Mouse (Mus musculus) forebrain, embryonic 13.5 days (tissue): ENCODE data around the gene Rab25. TPM values are rescaled to one million over a fixed set of nuclear protein-coding genes. Genes with fewer than 3 reads are reported as not detected.

Source experiments
- ATAC-seq: fragments of 200-750 bp; cut with Nextera tagmentation; 2 replicates; pipeline ENCODE4 v1.8.0; 2017
- H3K27ac ChIP-seq: fragments of 300-500 bp; sonication (generic); 2 replicates; pipeline ENCODE4 v1.5.1; 2015; ENCODE audit warnings: inconsistent platforms, mild to moderate bottlenecking, moderate library complexity
- H3K27me3 ChIP-seq: fragments of 300-500 bp; sonication (generic); 2 replicates; pipeline ENCODE4 v1.6.1; 2015; ENCODE audit warnings: mild to moderate bottlenecking, inconsistent platforms
- H3K36me3 ChIP-seq: fragments of 300-500 bp; sonication (generic); 2 replicates; pipeline ENCODE4 v1.6.1; 2015; ENCODE audit warnings: mild to moderate bottlenecking, inconsistent platforms; ENCODE audit not compliant: poor library complexity, severe bottlenecking
- H3K4me1 ChIP-seq: fragments of 300-500 bp; sonication (generic); 2 replicates; pipeline ENCODE4 v1.6.1; 2015; ENCODE audit warnings: inconsistent platforms
- H3K4me2 ChIP-seq: fragments of 300-500 bp; sonication (generic); 2 replicates; pipeline ENCODE4 v1.6.1; 2015; ENCODE audit warnings: inconsistent platforms, mild to moderate bottlenecking, moderate library complexity
- H3K4me3 ChIP-seq: fragments of 300-500 bp; sonication (generic); 2 replicates; pipeline ENCODE4 v1.5.1; 2015; ENCODE audit warnings: mild to moderate bottlenecking, inconsistent platforms
- H3K9ac ChIP-seq: fragments of 300-500 bp; sonication (generic); 2 replicates; pipeline ENCODE4 v1.6.1; 2015; ENCODE audit warnings: mild to moderate bottlenecking, inconsistent platforms
- H3K9me3 ChIP-seq: fragments of 300-500 bp; sonication (generic); replicated peaks from 2 replicates; pipeline ENCODE4 v1.6.1; 2016; ENCODE audit warnings: inconsistent platforms
- WGBS: fragments of 180-500 bp; shearing (Covaris S2); methylation state at CpG from one replicate; pipeline ENCODE4 v1.1.7; 2015; 5-methylcytosine and 5-hydroxymethylcytosine counted together
- polyA plus RNA-seq: library from polyadenylated mRNA; unstranded; fragments of >200 nt; fragmentation: Nextera tagmentation; extraction: Ambion mirVana; gene quantifications from 2 replicates; pipeline ENCODE4 v1.2.1, GENCODE M21; 2015

The Rab25 gene
- polyA plus RNA-seq, 1 experiment from 2014 or later: not detected

DNA sequence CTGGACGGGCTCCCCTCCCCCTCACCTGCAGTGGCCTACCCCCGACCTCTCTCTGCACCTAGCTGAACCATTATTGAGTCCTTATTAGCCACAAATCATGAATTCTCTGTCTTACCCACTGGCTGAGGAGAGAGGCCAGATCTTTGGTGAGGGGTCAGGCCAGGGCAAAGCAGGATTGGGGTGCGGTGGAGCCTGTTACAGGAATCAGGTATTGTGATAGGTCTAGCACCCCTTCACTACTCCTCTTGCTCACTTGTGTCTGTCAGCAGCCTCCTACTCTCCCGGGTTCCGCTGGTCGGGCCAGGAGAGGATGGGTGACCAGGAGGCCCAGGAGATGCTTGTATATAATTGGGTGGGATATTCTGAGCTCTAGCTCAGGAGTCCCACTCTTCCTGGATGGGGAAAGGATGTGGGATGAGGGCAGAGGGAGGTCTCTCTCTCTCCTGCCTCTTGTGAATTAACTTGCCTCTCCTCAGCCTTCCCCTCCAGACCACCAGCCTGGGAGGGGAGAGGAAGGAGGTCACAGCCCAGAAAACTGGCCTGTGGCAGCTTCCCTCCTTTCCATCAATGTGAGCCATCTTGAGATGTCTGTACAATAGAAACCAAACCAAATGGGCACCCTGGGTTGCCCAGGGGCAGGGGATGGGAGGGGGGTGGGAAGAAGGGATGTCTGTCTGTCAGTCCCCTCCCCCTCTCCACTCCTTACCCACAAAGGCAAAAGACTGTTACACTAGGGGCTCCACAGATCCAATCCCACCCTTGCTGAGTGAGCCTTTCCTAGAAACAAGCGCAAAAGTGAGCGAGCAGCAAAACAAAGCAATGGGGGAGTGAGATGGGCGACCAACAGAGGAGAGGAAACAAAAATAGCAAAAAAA is 9.6 kb downstream of the Rab25 start:
- Histone ChIP-seq H3K4me2 (peak overlapping the region; percentile 99), H3K4me3 (peak overlapping the region; percentile 97), H3K36me3 (peaks cover 63% of the 10 kb centered on the region), H3K27ac (peak overlapping the region; percentile 82), H3K4me1 (peaks cover 91% of the 10 kb centered on the region), H3K27me3 (no peaks in the 10 kb centered on the region), H3K9me3 (no peaks in the 10 kb centered on the region), H3K9ac (peak overlapping the region; percentile 100)
- WGBS: 7% methylated on average over 9 of the region's 9 CpGs
- no peak for ATAC-seq

DNA sequence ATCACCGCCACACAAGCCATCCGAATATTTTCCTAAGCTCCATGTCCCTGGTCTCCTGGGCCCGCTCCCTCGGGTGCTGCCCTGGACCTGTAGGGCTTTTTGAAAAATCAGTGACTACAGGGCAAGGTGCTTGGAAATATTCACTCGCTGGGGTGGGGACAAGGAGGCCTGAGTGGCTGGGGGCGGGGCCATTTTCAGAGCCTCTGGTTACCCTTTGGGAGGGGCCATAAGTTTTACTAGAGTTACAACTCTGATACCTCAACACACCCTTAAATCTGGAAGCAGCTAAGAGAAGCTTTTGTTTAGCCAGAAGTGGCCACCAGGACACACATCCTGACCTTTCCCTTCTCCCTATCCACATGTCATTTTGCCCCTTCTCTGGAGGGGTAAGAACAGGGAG is 11.0 kb downstream of the Rab25 start:
- H3K4me2 ChIP-seq: peak overlapping the region; percentile 99
- no peak for ATAC-seq
- peak overlapping the region; percentile 97 for H3K4me3 ChIP-seq
- peak overlapping the region; percentile 100 for H3K9ac ChIP-seq
- WGBS: 51% methylated on average over 6 of the region's 6 CpGs
- peaks cover 81% of the 10 kb centered on the region for H3K4me1 ChIP-seq
- peak overlapping the region; percentile 99 for H3K27ac ChIP-seq
- H3K36me3 ChIP-seq: peaks cover 63% of the 10 kb centered on the region
- H3K27me3 ChIP-seq: no peaks in the 10 kb centered on the region
- no peaks in the 10 kb centered on the region for H3K9me3 ChIP-seq

- 5% methylated on average over 62 of the region's 64 CpGs for WGBS
- peak overlapping the region; percentile 97 for H3K4me3 ChIP-seq
- ATAC-seq: no peak
- H3K27me3 ChIP-seq: no peaks in the 10 kb centered on the region
- no peaks in the 10 kb centered on the region for H3K9me3 ChIP-seq
- peaks cover 73% of the 10 kb centered on the region for H3K4me1 ChIP-seq
- H3K9ac ChIP-seq: peak overlapping the region; percentile 100
- peak overlapping the region; percentile 99 for H3K27ac ChIP-seq
- peaks cover 59% of the 10 kb centered on the region for H3K36me3 ChIP-seq
- peak overlapping the region; percentile 99 for H3K4me2 ChIP-seq
These were observed 11.8 kb downstream of the Rab25 start for GRCm38 (mm10) chr3:88536103-88536930.

DNA sequence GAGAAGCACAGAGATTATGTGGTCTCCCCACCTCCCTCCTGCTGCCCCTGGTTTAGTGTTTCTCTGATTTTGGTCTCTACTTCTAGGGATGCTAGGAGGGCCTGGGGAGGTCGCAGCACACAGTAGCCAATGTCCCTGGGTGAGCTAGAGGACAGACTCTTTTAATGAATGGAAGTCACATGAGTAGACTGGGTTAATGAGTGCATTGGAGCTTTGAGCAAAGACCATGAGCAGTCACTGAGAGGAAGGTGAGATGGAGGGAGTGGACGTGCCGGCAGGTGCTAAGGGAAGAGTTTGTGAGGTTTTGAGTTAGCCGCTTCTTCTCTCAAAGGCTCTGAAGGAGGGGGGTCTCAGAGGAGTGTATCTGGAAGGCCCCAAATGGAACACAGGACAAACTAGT is 12.6 kb downstream of the Rab25 start:
- Histone ChIP-seq H3K36me3 (peaks cover 54% of the 10 kb centered on the region), H3K4me2 (peak overlapping the region; percentile 99), H3K4me3 (peak overlapping the region; percentile 97), H3K27ac (peak overlapping the region; percentile 99), H3K27me3 (no peaks in the 10 kb centered on the region), H3K9me3 (no peaks in the 10 kb centered on the region), H3K4me1 (peaks cover 66% of the 10 kb centered on the region), H3K9ac (peak overlapping the region; percentile 100)
- 11% methylated on average over 4 of the region's 4 CpGs for WGBS
- ATAC-seq: no peak

GRCm38 (mm10) chr3:88535005-88535404 is 13.1 kb downstream of the Rab25 start:
- Histone ChIP-seq H3K36me3 (peaks cover 49% of the 10 kb centered on the region), H3K4me1 (peaks cover 66% of the 10 kb centered on the region), H3K9ac (peak overlapping the region; percentile 100), H3K27me3 (no peaks in the 10 kb centered on the region), H3K27ac (peak overlapping the region; percentile 99), H3K9me3 (no peaks in the 10 kb centered on the region), H3K4me3 (peak overlapping the region; percentile 97), H3K4me2 (peak overlapping the region; percentile 99)
- no peak for ATAC-seq
- 4% methylated on average over 3 of the region's 3 CpGs for WGBS

GRCm38 (mm10) chr3:88533706-88534105 is 14.4 kb downstream of the Rab25 start:
- peaks cover 41% of the 10 kb centered on the region for H3K36me3 ChIP-seq
- H3K27me3 ChIP-seq: no peaks in the 10 kb centered on the region
- WGBS: 3% methylated on average over 5 of the region's 5 CpGs
- ATAC-seq: no peak
- H3K4me1 ChIP-seq: peaks cover 69% of the 10 kb centered on the region
- H3K27ac ChIP-seq: peak overlapping the region; percentile 99
- H3K4me2 ChIP-seq: peak overlapping the region; percentile 99
- H3K9ac ChIP-seq: peak overlapping the region; percentile 100
- H3K4me3 ChIP-seq: peak overlapping the region; percentile 97
- H3K9me3 ChIP-seq: no peaks in the 10 kb centered on the region

GRCm38 (mm10) chr3:88532689-88533511 is 15.2 kb downstream of the Rab25 start:
- Histone ChIP-seq H3K9me3 (no peaks in the 10 kb centered on the region), H3K4me2 (peak overlapping the region; percentile 99), H3K4me3 (peak overlapping the region; percentile 97), H3K36me3 (peaks cover 33% of the 10 kb centered on the region), H3K4me1 (peaks cover 69% of the 10 kb centered on the region), H3K27me3 (no peaks in the 10 kb centered on the region), H3K9ac (peak overlapping the region; percentile 100), H3K27ac (peak overlapping the region; percentile 99)
- WGBS: 0% methylated on average over 38 of the region's 40 CpGs
- peak; percentile 55 for ATAC-seq

GRCm38 (mm10) chr3:88532299-88532674 is 15.8 kb downstream of the Rab25 start, which contains the start of gene Mex3a:
Gene Mex3a (plus strand): TSS chr3:88532395.
- peak within 1 kb of the TSS; percentile 97 for H3K4me3 ChIP-seq
- no peaks in the 10 kb centered on the region for H3K9me3 ChIP-seq
- no peaks in the 10 kb centered on the region for H3K27me3 ChIP-seq
- ATAC-seq: no peak
- peak within 1 kb of the TSS; percentile 99 for H3K27ac ChIP-seq
- WGBS: 0% methylated on average over 9 of the region's 31 CpGs
- peak within 1 kb of the TSS; percentile 99 for H3K4me2 ChIP-seq
- peak within 1 kb of the TSS; percentile 100 for H3K9ac ChIP-seq
- H3K4me1 ChIP-seq: peaks cover 69% of the 10 kb centered on the region
- H3K36me3 ChIP-seq: peaks cover 27% of the 10 kb centered on the region

- Histone ChIP-seq H3K9ac (peak overlapping the region; percentile 100), H3K27ac (peak overlapping the region; percentile 99), H3K9me3 (no peaks in the 10 kb centered on the region), H3K4me3 (peak overlapping the region; percentile 97), H3K27me3 (no peaks in the 10 kb centered on the region), H3K4me1 (peaks cover 69% of the 10 kb centered on the region), H3K36me3 (peaks cover 20% of the 10 kb centered on the region), H3K4me2 (peak overlapping the region; percentile 99)
- WGBS: under 1% methylated on average over 51 of the region's 63 CpGs
- peak; percentile 88 for ATAC-seq
These were observed 16.5 kb downstream of the Rab25 start for GRCm38 (mm10) chr3:88531348-88532298.

DNA sequence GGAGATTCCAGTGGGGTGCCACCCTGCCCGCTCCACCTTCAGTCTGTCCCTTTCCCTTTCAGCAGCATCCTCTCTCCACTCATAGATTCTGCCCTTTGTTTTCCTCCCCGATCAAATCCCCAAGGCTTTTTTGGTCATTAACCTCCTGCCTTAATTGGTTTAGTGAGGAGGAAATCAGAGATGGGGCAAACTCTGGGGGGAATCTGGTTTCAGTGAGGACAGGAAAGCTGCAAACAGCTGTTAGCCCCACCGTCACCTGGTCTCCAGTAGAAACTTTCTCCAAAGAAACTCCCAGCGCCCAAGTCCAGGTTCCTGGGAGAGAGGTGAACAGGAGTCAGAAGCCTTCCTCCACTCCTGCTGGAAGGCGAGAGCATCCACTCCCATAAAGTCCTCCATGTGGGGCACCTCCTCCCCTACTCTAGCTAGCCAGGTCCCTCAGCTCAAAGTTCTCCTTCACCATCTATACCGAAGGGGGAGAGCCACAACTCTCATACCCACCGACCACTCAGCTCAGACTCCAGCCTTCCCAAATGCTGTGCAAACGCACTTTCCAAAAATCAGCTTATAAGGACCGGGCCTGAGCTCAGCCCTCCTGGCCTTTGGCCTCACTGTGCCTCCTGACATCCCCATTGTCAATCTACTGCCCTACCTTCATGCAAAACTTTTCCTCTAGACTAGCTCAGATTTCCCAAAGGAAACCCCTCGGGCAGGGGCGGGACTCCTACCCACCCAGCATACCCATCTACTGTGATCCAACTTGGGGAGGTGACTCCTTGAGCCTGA is 17.8 kb downstream of the Rab25 start:
- WGBS: 0% methylated on average over 11 of the region's 11 CpGs
- H3K4me2 ChIP-seq: peak overlapping the region; percentile 99
- H3K9me3 ChIP-seq: no peaks in the 10 kb centered on the region
- H3K4me3 ChIP-seq: peak overlapping the region; percentile 97
- peaks cover 10% of the 10 kb centered on the region for H3K36me3 ChIP-seq
- peaks cover 67% of the 10 kb centered on the region for H3K4me1 ChIP-seq
- H3K27ac ChIP-seq: peak overlapping the region; percentile 99
- no peaks in the 10 kb centered on the region for H3K27me3 ChIP-seq
- peak overlapping the region; percentile 100 for H3K9ac ChIP-seq
- ATAC-seq: no peak
